Mouse (Mus musculus) effector memory CD4-positive, alpha-beta T cell, adult 5 months (primary cell): ENCODE measurements around the gene 9130023H24Rik. TPM values are rescaled to one million over a fixed set of nuclear protein-coding genes. Genes with fewer than 3 reads are reported as not detected.

Experiments used
- polyA plus RNA-seq: library from polyadenylated mRNA; unstranded; fragments of 100-300 nt; shearing (Covaris generic); gene quantifications from one replicate; pipeline ENCODE4 v1.2.1, GENCODE M21; 2017

The 9130023H24Rik gene
- 0.71 TPM for polyA plus RNA-seq

DNA sequence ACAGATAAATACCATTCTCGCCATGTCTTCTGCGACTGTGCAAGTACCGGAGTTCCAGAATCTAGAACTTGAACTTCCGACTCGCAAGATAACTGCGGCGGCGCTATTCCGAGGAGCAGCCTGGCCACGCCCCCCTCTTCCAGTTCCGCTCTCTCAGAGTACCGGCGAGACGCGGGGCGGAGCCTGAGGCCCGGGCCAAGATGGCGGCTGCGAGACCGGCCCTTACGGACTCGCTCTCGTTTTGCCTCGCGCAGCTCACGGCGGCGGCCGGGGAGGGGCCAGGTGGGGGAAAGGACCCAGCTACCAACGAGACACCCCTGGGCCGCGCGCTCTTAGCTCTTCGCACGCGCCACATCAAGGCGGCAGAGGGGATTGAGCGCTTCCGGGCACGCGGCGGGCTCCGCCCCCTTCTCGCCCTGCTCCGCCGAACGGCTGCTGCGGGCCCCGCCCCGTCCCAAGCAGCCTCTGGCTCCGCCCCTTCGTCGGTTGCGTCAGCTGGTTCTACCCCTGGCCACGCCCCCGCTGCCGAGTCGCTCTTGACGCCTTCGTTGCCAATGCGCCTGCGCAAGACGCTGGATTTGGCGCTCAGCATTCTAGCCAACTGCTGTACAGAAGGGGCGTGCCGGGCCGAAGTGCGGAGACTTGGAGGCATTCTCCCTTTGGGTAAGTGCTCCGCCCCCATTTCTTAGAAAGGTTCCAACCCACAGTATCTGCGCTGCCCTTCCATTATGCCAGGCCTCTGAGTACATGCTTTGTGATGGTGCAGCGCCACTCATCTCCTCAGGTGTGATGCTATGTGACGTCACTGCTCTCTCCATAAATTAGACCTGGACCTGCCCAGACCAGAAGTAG is at the start of gene 9130023H24Rik:
Gene 9130023H24Rik (minus strand): TSS at position 105 of the 852 bp plus-strand sequence.

DNA sequence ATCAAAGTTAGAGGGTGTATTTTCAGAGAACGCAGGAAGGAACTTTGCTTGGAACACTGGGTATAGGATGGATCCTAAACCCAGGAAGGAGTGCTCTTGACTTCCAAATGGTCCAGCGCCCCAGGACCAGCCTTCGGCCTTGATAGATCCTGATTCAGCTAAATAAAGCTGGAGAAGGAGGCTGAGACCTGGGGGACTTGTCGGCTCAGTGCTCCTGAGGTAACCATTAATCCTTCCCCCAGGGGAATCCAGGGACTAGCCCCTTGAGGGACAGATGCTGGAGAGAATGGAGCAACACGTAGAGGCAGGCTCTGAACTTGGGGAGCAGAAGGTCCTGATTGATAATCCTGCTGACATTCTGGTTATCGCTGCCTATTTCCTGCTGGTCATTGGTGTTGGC is 27.6 kb upstream of the 9130023H24Rik start, which contains the start of gene Slc5a2:
Gene Slc5a2 (plus strand): TSS at position 247 of the 400 bp plus-strand sequence.

DNA sequence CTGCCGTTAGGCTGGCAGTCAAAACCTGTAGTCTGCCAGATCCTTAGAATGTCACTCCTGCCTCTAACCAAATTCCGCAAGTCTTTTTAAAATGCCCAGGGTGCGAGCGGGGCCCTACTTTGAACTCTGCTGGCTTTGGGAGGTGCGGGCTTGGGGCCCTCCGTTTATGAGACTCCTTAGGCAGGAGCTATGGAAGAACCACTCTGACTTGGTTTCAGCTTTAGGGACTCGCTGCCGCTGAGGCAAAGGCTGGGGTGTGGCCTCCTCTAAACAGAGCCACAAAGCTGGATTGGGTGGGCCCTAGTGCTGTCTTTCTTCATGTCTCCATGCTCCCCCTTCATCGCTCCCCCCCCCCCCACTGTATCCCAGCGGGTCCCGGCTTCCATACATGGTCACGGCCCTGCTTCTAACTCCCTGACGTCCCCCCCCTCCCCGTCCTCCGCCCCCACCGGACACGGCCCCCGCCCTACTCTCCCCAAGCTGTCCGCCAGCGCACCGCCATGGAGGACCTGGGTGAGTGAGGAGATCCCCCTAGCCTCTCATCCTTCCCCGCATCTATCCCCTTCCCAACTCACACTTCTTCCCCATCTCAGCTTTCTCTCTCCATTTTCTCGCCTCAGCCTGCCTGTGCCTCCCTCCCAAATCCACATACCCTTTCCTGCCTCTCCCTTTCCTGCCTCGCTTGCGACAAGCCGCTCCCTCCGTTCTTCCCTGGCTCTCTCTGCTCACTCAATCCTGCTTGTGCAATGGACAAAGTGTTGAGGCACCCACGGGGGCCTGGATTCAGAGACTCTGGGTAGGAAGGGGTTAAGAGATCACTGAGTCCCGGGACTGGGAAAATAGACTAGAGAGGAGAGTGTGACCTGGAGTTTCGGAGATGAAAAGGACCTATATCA is 8.9 kb upstream of the 9130023H24Rik start, which contains the start of gene Tgfb1i1:
Gene Tgfb1i1 (plus strand): TSS at position 317 of the 896 bp plus-strand sequence.

DNA sequence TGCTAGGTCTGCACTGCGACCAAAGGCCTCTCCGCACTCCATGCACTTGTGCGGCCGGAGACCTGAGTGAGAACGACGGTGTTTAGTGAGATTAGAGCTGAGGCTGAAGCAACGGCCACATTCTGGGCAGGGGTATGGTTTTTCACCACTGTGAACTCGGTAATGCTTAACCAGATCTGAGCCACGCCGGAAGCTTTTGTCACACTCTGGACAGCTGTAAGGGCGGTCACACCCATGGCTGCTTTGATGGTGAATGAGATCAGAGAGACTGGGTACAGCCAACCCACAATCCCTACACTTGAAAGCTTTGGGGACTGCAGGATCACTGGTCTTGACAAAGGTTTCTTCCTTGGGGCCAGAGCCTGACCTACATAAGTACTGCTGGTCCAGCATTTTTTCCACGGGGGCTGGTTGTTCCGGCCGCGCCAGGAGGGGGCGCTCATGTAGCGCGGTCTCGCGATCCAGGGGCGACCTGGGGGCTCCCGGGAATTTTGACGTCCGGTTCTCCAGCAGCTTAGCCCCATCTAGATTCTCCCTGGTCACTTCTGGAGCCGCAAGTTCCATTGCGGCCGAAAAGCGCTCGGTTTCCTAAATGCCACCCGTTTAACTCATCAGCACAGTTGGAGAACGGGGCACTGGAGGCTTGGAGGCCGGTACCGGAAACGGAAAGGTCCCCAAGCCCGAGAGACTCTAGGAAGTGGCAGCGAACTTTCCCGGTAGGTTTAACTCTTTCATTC is 807 bp downstream of the 9130023H24Rik start, which contains the start of gene Armc5:
Gene Armc5 (plus strand): TSS at position 487 of the 737 bp plus-strand sequence.

DNA sequence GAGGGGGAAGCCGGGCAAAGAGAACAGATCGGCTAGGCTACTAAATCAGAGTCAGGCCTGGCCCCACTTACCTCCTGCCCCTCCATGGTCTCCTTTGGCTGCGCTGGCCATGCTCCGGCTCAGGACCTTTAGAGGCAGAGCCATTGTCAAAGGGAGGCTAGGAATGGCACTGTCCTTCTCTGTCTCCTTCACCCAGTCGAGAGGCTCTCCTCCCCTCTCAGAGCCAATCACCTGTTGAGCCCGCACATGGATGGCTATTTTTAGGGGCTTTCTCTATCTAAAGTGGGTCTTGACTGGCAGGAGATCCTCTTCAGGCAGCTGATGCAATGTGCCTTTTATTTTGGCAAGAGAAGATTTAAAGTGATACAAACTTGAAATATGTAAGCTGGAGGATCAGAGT is 31.7 kb downstream of the 9130023H24Rik start, which contains the start of gene Cox6a2:
Gene Cox6a2 (minus strand): TSS at position 236 of the 400 bp plus-strand sequence.

Other genes with a start within 250 kb of the 9130023H24Rik start
- 95.9 TPM for gene Pycard, start 244.2 kb downstream of the 9130023H24Rik start, polyA plus RNA-seq
- gene Trim72, start 234.1 kb downstream of the 9130023H24Rik start, polyA plus RNA-seq = not detected
- 0.39 TPM for gene Itgam, start 175.4 kb downstream of the 9130023H24Rik start, polyA plus RNA-seq
- gene Gm49368, start 175.3 kb downstream of the 9130023H24Rik start, polyA plus RNA-seq = not detected
- gene Itgax, start 108.5 kb downstream of the 9130023H24Rik start, polyA plus RNA-seq = 0.72 TPM
- 0.26 TPM for gene Itgad, start 83.7 kb downstream of the 9130023H24Rik start, polyA plus RNA-seq
- not detected for gene Cox6a2, start 31.6 kb downstream of the 9130023H24Rik start, polyA plus RNA-seq
- 17.4 TPM for gene Armc5, start 689 bp downstream of the 9130023H24Rik start, polyA plus RNA-seq
- 0.59 TPM for gene Tgfb1i1, start 8.8 kb upstream of the 9130023H24Rik start, polyA plus RNA-seq
- 0.44 TPM for gene Slc5a2, start 27.6 kb upstream of the 9130023H24Rik start, polyA plus RNA-seq
- gene BC017158, start 60.1 kb upstream of the 9130023H24Rik start, polyA plus RNA-seq = 23.6 TPM
- 156 TPM for gene Rgs10, start 180.7 kb upstream of the 9130023H24Rik start, polyA plus RNA-seq
- 43.2 TPM for gene Tial1, start 223.7 kb upstream of the 9130023H24Rik start, polyA plus RNA-seq